Mouse (Mus musculus): ENCODE measurements around the gene Fabp3. TPM values are rescaled to one million over a fixed set of nuclear protein-coding genes. Genes with fewer than 3 reads are reported as not detected.
A peak's percentile ranks its signal among the peaks of the same experiment; 100 is the strongest.

Fabp3 gene
- polyA plus RNA-seq, 1 experiment: 0.72 TPM

DNA sequence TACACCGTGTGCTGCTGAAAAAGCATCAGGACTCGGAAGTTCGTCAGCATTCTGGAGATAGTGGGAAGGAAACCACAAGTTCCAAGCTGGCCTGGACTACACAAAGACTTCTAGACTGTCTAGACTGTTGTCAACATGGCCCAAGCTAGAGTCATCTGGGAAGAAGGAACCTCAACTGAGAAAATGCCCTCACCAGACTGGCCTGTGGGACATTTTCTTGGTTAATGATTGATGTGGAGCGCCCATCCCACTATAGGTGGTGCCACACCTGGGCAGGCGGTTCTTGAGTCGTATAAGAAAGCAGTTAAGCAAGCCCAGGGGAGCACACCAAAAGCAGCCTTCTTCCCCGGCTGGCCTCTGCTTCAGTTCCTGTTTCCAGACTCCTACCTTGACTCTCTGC, 44.2 kb downstream of the Fabp3 start:
- Histone ChIP-seq H3K36me3 (ENCODE audit: control insufficient read depth, insufficient read depth, low read length) (peaks cover 20% of the 10 kb centered on the region; the same call in 1 of the 2 replicates), H3K27me3 (ENCODE audit: control insufficient read depth, insufficient read depth, low read length) (no peaks in the 10 kb centered on the region), H3K4me1 (ENCODE audit: control insufficient read depth, insufficient read depth, insufficient read length, low read length) (peaks cover 3% of the 10 kb centered on the region; the same call in 1 of the 2 replicates), H3K27ac (ENCODE audit: insufficient read depth, low read depth, low read length) (0 out of 2 replicates have a peak overlapping the region, but pooled peaks have one; percentile 6), H3K4me3 (ENCODE audit: low read depth, low read length) (no peak overlapping the region)
- TF ChIP-seq POLR2A (IDR thresholded peaks at IDR 0.05; ENCODE audit: low read depth, low read length) (no peak), CTCF (IDR thresholded peaks at IDR 0.05; ENCODE audit: extremely low read depth, insufficient read length, insufficient replicate concordance, low read depth, low read length) (no peak)
- WGBS: 27% methylated on average over 7 of the region's 7 CpGs

DNA sequence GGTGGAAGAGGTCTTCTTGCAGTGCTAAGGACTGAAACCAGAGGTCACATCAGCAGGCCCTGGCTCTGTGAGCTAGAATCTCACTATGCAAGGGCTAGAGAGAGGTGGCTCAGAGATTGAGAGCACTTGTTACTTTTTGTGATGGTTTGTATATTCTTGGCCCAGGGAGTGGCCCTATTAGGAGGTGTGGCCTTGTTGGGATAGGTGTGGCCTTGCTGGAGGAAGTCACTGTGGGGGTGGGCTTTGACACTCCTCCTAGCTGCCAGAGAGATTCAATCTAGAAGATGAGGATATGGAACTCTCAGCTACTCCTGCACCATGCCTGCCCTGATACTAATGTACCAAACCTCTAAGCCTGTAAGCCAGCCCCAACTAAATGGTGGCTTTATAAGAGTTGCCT, 49.6 kb downstream of the Fabp3 start:
- Histone ChIP-seq H3K4me1 (ENCODE audit: control insufficient read depth, insufficient read depth, insufficient read length, low read length) (peaks cover 3% of the 10 kb centered on the region; the same call in 1 of the 2 replicates), H3K27ac (ENCODE audit: insufficient read depth, low read depth, low read length) (no peak overlapping the region), H3K4me3 (ENCODE audit: low read depth, low read length) (no peak overlapping the region), H3K27me3 (ENCODE audit: control insufficient read depth, insufficient read depth, low read length) (no peaks in the 10 kb centered on the region), H3K36me3 (ENCODE audit: control insufficient read depth, insufficient read depth, low read length) (peaks cover 3% of the 10 kb centered on the region)
- TF ChIP-seq CTCF (IDR thresholded peaks at IDR 0.05; ENCODE audit: extremely low read depth, insufficient read length, insufficient replicate concordance, low read depth, low read length): no peak
- no peak for TF ChIP-seq POLR2A (IDR thresholded peaks at IDR 0.05; ENCODE audit: low read depth, low read length)

DNA sequence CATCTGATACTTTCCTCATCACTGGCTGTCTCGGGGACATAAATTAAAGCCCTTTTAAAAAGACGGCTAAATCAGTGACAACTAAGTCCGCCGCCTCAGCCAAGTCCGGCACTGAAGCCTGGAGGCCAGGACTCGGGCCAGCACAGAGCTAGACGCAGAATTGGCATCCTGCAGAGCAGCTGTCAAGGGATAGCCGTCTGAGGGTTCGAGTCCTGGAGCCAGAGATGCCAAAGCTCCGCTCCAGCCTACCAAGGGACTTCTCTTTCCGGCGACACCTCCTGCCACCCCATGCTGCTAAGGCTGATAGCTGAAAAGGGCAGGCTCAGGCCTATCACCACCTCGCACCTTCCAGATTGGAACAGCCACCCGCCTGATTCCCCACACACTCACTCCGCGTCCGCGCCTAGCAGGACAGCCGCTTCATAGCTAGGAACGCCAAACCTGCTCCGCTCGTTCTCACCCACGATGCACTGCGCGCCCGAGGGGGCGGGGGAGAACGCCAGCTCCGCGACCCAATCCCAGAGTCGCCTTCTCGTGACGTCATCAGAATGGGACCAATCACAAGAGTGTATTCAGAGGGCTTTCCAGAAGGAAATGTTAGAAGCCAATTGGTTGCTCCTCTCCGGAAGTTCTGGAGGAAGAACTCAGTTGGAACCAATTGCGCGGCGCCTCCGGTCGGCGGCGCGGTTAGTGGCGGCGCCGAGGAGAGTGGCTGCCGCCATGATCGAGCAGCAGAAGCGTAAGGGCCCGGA, 51.3 kb downstream of the Fabp3 start, which contains the start of the genes Zcchc17 and Snrnp40:
Gene Zcchc17, minus strand, starts transcription at position 458 of the 752 bp plus-strand sequence.
Gene Snrnp40, plus strand, starts transcription at position 647 of the 752 bp plus-strand sequence.
- H3K27ac ChIP-seq (ENCODE audit: insufficient read depth, low read depth, low read length): peak within 1 kb of the TSS; percentile 44
- no peak for TF ChIP-seq CTCF (IDR thresholded peaks at IDR 0.05; ENCODE audit: extremely low read depth, insufficient read length, insufficient replicate concordance, low read depth, low read length)
- peak; percentile 63 for TF ChIP-seq POLR2A (IDR thresholded peaks at IDR 0.05; ENCODE audit: low read depth, low read length)
- peak within 1 kb of the TSS; percentile 87 for H3K4me3 ChIP-seq (ENCODE audit: low read depth, low read length)
- peaks cover 11% of the 10 kb centered on the region for H3K36me3 ChIP-seq (ENCODE audit: control insufficient read depth, insufficient read depth, low read length)
- under 1% methylated on average over 49 of the region's 49 CpGs for WGBS
- no peaks in the 10 kb centered on the region for H3K27me3 ChIP-seq (ENCODE audit: control insufficient read depth, insufficient read depth, low read length)
- H3K4me1 ChIP-seq (ENCODE audit: control insufficient read depth, insufficient read depth, insufficient read length, low read length): peaks cover 3% of the 10 kb centered on the region; the same call in 1 of the 2 replicates

DNA sequence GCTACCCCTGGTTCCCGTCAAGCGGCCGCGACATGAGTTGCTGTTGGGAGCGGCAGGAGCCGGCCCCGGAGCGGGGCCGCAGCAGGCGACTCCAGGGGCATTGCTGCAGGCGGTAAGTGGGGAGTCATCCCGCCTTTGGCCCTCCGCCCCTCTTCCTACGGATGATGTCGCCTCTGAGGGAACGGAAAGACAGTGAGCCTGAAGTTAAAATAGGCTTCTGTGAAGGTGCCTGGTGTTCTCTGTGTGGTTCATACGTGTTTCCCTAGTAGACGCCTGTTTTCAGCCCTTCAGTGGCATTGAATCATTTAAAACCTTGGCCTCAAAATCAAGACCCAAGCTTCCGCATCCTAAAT, 51.8 kb downstream of the Fabp3 start:
- H3K4me3 ChIP-seq (ENCODE audit: low read depth, low read length): peak overlapping the region; percentile 87
- H3K27ac ChIP-seq (ENCODE audit: insufficient read depth, low read depth, low read length): 0 out of 2 replicates have a peak overlapping the region, but pooled peaks have one; percentile 7
- no peak for TF ChIP-seq CTCF (IDR thresholded peaks at IDR 0.05; ENCODE audit: extremely low read depth, insufficient read length, insufficient replicate concordance, low read depth, low read length)
- TF ChIP-seq POLR2A (IDR thresholded peaks at IDR 0.05; ENCODE audit: low read depth, low read length): no peak
- peaks cover 3% of the 10 kb centered on the region; the same call in 1 of the 2 replicates for H3K4me1 ChIP-seq (ENCODE audit: control insufficient read depth, insufficient read depth, insufficient read length, low read length)
- H3K36me3 ChIP-seq (ENCODE audit: control insufficient read depth, insufficient read depth, low read length): peaks cover 15% of the 10 kb centered on the region
- no peaks in the 10 kb centered on the region for H3K27me3 ChIP-seq (ENCODE audit: control insufficient read depth, insufficient read depth, low read length)
- 2% methylated on average over 19 of the region's 19 CpGs for WGBS

Other genes starting within 250 kb of the Fabp3 start
- 71.6 and 171 TPM in 2 replicates for gene Pef1, start 206.0 kb upstream of the Fabp3 start, polyA plus RNA-seq (2012; rRNA removed)
- gene Hcrtr1, start 169.2 kb upstream of the Fabp3 start, polyA plus RNA-seq (2012; rRNA removed): 3.3 and 3.8 TPM in 2 replicates
- 106 and 109 TPM in 2 replicates for gene Tinagl1, start 133.5 kb upstream of the Fabp3 start, polyA plus RNA-seq (2012; rRNA removed)
- gene Gm853, start 86.2 kb upstream of the Fabp3 start, polyA plus RNA-seq (2012; rRNA removed): not detected in 2 replicates
- 271 and 356 TPM in 2 replicates for gene Serinc2, start 29.4 kb upstream of the Fabp3 start, polyA plus RNA-seq (2012; rRNA removed)
- gene Gm10570, start 79 bp downstream of the Fabp3 start, polyA plus RNA-seq (2012; rRNA removed): 0.27 TPM in 1 of 2 replicates, not detected in the other
- 7.9 and 17.1 TPM in 2 replicates for gene Zcchc17, start 51.3 kb downstream of the Fabp3 start, polyA plus RNA-seq (2012; rRNA removed)
- 15.3 and 21.1 TPM in 2 replicates for gene Snrnp40, start 51.5 kb downstream of the Fabp3 start, polyA plus RNA-seq (2012; rRNA removed)